Mouse (Mus musculus) testis, adult 10 weeks (tissue): ENCODE results near the gene Gm45783. TPM values are rescaled to one million over a fixed set of nuclear protein-coding genes. Genes with fewer than 3 reads are reported as not detected.

Experiments used
- polyA plus RNA-seq: library from polyadenylated mRNA; stranded (reverse); fragments of 350-450 nt; fragmentation: Illumina TruSeq; extraction: RNeasy Lipid Tissue Mini Kit (QIAGEN cat#74804); gene quantifications from one replicate; pipeline ENCODE4 v1.2.3, GENCODE M21; 2014; ENCODE audit warnings: low read depth, low replicate concordance

The Gm45783 gene
- polyA plus RNA-seq = not detected

DNA sequence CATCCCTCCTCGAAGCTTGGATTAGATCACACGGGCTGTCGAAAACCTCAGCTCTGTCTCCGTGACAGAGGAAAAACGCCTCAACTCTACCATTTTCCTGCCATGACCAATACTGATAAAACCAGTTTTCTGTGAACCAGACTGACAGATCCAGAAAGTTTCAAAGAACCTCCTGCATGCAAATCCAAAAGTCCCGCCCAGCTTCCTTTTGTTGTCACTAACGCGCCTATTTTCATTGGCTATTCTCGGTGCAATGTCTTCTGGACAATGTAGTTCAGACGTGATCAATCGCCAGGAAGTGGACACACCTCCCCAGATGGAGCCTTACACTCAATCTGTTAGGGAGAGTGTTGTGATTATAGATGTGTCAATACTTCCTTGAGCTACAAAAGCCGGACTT is at the start of gene Gm45783:
Gene Gm45783 (minus strand): TSS at position 143 of the 400 bp plus-strand sequence.

DNA sequence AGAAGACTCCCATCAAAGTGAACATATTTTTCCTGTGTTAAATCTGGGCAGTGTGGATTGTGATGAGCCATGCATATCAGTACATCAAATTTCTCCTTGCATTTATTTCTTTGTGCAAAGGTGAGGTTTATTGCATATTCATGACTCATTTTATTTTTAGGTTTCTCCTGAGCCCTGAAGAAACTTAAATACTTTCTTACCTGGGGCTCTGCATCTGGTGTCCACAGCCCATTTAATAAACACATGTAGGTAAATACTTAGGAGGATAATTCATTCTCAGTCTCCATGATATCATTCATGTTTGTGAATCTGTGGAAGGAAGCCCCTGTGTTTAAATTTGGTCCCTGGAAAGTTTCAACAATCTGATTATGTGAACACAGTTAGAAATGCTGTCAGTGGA is 25.2 kb upstream of the Gm45783 start, which contains the start of gene Vmn2r31:
Gene Vmn2r31 (minus strand): TSS at position 101 of the 400 bp plus-strand sequence.

DNA sequence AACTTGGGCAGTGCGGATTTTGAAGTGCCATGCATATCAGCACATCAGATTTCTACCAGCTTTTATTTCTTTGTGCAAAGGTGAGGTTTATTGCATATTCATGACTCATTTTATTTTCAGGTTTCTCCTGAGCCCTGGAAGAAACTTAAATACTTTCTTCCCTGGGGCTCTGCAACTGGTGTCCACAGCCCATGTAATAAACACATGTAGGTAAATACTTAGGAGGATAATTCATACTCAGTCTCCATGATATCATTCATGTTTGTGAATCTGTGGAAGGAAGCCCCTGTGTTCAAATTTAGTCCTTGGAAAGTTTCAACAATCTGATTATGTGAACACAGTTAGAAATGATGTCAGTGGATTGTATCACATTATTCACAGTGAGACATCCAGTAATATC is 36.9 kb downstream of the Gm45783 start, which contains the start of gene Vmn2r30:
Gene Vmn2r30 (minus strand): TSS at position 101 of the 400 bp plus-strand sequence.

Other genes starting within 250 kb of the Gm45783 start
- gene Zfp773, start 237.8 kb downstream of the Gm45783 start, polyA plus RNA-seq = 0.46 TPM
- gene Zfp418, start 203.2 kb downstream of the Gm45783 start, polyA plus RNA-seq = 0.31 TPM
- 3.5 TPM for gene Zfp772, start 164.6 kb downstream of the Gm45783 start, polyA plus RNA-seq
- 8.9 TPM for gene Vmn2r29, start 127.2 kb downstream of the Gm45783 start, polyA plus RNA-seq
- 7.6 TPM for gene Gm45844, start 96.3 kb downstream of the Gm45783 start, polyA plus RNA-seq
- 37.0 TPM for gene Clcn4, start 73.7 kb downstream of the Gm45783 start, polyA plus RNA-seq
- 0.04 TPM for gene Vmn2r30, start 37.0 kb downstream of the Gm45783 start, polyA plus RNA-seq
- gene Vmn2r31, start 25.1 kb upstream of the Gm45783 start, polyA plus RNA-seq = not detected
- gene Vmn2r32, start 105.4 kb upstream of the Gm45783 start, polyA plus RNA-seq = not detected
- gene Vmn2r33, start 192.2 kb upstream of the Gm45783 start, polyA plus RNA-seq = not detected